Mouse (Mus musculus) embryo, embryonic 10.5 days (tissue): Measurements from ENCODE around the gene Sh3pxd2a.

ENCODE experiments used
- DNase-seq: peaks from one replicate; pipeline ENCODE4 v3.0.0-alpha.2; 2015; ENCODE audit warnings: low spot score

The Sh3pxd2a gene

DNA sequence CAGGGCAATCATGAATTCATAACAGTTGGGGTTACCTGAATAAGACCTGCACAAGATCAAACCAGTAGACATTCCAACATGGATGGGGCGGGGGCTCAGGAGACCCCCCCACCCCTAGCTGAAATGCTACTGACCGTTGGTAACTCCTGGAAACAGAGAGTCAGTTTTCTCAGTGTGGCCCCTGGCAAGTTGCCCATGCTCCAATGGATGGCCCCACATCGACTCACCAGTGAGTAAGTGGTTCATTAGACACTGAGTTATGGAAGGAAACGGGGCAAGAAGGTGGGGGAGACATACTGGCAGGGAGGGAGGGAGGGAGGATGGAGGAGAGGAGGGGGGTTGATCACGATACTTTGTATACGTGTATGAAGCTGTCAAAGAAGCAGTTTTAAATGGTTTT lies 8.2 kb downstream of the Sh3pxd2a start:
- no peak for DNase-seq

DNA sequence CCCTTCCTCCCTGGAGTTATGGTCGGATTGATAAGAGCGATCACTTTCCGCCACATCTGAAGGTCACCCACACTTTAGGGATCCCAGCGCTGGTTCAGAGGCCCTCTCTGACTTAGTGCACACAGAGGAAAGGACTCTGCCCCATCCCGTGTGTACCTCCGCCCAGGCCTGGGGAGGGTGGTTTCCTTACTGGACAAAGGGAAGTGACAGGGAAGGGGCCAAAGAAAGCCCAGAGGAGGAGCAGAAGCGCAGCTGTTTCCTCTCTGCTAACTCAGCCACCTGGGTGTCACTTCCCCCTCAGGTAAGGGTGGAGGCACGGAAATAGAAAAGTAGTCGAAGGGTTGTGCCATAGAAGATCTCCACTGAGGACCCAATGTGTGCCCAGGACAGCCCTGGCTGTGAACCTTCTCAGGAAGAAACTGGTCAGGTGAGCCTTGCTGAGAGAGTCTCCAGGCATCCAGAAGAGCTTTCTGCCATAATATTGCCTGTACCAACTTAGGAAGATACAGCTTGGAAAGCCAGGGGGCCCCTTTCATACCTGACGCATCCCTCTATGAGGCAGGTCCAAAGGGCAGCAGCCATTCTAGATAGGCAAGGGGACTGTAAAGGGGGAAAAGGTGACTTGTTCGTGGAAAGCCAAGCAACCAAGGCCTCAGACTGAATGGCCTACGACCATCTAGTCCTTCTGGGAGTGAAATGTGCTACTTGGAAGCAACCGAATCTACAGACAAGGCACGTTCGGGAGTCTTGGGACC lies 9.0 kb downstream of the Sh3pxd2a start:
- no peak for DNase-seq

DNA sequence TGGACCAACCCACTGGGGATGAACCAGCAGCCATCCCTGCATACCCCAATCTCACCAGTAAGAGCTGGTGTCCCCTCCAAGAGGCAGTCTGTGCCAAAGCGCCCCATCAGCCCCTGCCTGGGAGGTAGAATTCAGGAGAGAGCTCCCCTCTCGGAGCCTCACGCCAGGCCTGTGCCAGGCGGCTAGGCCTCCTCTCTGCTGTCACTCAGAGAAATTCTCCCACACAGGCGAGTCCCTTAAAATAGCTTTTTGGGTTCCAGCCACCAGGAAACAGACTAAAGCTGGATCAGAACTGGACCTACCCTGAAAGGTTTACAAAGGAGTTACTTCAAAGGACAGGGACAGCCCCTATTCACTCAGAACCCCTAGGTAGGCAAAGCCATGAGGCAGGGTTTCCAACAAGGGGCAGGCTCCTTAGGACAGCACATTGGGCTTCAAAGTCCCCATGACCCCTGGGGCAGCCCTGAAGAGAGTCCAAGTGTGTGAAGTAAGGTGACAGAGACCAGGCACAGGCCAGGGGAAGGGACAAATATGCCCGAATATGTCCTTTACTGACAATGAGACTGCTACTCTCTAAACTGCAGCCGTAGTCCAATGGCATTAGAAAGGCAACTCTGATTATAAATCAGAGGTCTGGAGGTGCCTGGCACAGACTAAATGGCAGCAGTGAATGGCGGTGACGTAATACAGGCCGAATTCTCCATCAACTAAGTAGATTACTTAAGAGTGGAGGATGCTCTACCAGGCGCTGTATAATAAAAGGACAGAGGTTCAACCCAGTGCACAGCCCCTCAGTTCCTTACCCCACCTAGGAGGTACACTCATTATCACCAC lies 9.8 kb downstream of the Sh3pxd2a start:
- DNase-seq = no peak

DNA sequence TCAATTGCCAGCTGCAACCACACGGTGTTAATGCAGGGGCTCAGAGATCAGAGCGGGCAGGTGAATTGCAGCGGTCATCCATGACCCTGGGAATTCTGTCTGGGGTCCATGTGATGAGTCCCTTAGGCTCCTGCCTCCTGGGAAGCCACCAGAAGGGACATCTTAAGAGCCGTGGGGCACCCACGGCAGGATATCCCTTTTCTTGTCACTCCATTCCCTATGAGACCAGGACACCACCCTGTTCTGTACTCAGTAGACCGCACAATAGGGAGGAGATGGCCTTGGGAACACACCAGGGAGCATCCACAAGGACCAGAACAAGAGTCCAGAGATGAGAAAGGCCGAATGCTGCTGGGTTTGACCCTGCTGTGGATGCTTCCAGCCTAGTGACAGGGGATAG lies 10.8 kb downstream of the Sh3pxd2a start:
- DNase-seq = no peak

DNA sequence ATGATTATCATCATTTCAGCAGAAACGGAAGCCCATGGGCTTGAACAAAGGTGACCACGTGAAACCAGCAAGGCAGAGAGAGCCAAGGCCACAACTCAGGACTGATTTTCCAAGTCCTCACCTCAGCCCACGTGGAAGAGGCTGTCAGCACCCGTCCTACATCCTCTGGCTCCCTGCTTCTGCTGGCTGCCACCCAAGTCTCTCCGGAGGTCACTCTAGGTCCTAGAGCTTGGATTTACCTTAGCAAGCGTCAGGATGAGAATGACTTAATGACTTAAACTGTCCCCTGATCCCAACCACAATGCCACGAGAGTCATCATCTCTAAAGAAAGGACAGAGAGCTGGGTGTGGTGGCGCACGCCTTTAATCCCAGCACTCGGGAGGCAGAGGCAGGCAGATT lies 11.5 kb downstream of the Sh3pxd2a start:
- DNase-seq = no peak

DNA sequence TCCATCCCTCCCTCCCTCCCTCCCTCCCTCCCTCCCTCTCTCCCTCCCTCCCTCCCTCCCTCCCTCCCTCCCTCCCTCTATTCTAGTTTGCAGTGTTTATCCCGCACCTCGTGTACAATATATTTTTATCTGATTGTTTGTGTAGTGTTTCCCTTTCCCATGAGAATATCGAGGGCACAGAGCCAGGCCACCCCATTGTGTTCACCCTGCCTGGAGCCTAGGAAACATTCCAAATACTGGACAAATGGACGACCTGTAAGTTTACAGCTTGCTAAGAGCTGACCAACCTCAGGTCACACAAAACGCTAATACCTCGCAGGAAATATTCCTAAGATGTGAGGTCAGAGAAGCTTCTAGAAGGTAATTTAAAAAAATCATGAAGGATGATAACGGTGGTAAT lies 12.0 kb downstream of the Sh3pxd2a start:
- DNase-seq = no peak

DNA sequence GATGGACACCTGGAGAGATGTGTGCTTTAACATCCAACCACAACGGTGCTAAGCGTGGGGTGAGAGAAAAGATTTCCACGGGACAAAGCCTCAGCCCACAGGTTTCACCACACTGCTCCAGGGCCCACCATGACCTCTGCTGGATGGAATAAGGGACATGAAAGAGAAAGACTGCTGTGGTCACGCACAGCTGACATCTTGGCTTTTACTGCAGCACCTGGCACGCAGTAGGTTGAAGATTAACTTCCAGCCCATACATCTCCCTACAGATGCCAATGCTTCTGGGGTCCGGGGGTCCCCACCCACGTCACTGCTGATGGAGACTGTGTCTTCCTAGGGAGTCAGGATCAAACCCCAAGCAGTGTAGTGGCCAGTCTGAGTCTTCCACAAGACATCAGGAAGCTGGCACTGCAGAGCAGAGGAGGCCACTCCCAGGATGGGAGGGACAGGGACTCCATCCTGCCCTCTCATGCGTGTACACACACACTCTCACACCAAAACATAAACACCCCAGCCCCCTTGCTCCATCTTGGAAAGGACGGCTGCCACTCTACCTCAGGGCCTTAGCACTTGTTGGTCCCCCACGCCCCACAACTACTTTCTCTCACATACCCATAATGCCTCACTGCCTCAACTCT lies 12.6 kb downstream of the Sh3pxd2a start:
- no peak for DNase-seq

DNA sequence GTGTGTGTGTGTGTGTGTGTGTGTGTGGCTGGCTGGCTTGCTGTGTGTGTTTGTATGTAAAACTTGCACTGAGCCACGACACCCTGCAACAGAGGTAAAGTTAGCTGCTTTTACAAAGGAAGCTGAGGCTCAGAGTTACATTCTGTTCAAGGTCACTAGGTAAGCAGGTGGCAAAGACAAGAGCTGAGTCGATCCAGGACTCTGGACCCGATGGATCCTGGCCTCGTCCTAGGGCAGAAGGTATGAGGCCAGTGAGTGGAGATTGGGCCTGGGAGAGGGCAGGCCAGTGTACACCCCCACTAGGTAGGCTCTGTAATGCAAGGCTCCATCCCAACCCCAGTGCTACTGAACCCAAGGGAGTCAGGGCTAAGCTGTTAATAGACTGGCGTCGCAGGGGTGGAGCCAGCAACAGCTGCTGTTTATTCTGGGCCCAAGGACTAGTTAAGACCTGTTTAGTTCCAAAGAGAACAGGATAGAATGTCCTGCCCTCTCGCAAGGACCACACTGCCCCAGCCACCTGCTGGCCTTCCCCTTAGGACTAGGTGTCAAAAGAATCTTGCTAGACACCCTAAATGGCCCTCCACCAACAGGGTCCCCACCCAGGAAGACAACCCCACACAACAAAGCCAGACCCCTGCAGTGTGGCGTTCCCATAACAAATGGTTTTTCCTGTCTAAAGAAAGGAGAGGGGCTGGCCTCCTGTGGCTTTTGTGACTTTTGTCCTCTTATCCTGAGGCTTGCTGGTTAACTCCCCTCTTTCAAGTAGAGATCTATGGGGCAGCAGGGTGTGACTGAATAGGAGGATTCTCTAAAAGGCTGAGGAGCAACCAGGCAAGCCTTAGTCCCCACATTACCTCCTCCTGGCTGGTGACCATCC lies 13.7 kb downstream of the Sh3pxd2a start:
- DNase-seq = no peak

DNA sequence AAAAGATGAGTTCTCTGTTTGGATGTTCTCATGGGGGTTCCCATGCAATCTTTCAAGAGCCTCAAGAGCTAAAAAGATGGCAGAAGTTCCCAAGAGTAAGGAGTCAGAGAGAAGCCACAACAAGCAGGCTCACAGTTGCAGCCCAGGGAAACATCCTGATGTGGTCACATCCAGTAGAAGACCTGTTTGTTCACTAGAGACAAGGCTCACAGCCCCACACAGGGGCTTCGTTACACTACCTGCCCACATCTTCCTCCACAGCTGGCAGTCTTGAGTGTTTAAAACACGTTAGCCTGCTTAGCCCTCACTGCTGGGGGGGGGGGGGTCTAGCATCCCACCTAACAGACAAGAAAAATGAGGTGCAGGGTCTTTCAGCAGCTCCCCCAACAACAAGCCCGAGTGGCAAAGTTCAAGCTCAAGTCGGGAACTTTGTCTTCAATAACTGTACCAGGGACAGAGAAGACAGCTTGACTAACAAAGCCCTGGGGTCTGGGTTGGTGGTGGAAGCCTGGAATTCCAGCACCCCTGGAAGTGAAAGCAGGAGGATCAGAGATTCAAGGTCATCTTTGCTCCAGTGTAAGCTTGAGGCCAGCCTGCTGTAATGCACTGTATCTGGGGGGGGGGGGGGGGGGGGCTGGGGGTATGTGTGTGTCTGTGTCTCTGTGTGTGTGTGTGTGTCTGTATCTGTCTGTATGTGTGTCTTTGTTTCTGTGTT lies 14.5 kb downstream of the Sh3pxd2a start:
- no peak for DNase-seq

DNA sequence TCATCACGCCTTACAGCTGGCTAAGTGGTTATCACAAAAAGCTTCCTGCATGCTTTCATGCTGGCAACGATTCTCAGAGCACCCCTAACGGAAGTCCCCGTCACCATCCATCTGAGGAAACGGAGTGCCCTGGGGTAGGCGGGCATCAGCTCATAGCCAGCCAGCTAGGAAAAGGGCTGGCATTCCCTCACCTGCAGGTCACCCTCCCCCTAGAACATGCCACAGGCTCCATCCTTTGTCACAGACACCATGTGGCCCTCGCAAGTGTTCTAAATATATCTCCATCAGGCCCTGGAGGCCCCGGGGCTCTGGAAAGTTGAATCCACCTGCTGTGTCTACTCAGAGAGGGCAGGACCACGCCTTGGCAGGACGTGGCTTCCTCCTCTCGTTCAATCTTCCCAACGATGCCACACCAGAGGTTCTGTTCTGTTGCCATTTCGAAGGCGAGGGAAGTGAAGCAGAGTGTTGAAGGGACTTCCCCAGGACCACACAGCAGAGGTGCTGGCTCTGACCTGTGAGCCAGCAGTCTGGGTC lies 15.5 kb downstream of the Sh3pxd2a start:
- DNase-seq = no peak

DNA sequence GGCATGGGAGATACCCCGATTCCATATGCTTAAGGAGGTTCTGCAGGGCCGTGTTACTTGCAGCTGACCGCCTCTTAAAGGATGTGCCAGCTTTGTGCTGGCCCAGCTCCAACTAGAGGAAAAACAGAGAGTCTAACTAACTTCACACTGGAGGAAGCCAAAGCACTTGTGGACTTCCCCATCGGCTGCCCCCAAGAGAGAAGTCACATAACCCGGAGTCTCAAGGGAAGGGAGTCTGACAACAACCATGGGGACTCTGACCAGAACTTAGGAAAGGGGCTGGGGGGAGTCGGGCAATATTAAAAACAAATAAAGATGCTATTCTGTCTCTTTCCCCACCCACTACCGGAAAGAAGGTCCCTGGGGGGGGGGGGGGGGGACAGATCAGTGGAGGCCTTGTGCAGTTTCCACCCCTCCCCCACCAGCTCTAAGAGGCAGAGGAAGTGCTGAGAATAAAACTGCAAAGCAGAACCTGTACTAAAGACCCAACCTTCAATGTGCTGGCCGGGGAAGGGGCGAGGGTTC lies 17.3 kb downstream of the Sh3pxd2a start:
- DNase-seq = no peak

DNA sequence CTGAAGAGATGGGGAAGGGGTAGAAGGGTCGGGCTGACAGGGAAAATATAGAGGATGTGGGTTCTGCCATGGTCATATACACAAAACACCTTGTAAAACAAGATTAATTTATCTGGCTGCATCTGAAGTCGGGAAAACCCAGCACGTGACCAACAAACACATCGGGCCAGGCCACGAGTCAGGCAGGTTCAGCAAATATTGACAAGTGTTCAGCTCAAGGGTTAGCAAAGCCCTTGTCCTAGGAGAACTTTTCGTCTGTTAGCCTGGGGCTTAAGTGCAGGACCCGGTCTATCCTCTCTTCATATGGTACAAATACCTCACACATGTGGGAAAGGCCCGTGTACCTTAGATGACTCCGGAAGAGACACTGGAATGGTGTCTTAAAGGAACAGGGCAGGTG lies 18.1 kb downstream of the Sh3pxd2a start:
- DNase-seq = no peak

DNA sequence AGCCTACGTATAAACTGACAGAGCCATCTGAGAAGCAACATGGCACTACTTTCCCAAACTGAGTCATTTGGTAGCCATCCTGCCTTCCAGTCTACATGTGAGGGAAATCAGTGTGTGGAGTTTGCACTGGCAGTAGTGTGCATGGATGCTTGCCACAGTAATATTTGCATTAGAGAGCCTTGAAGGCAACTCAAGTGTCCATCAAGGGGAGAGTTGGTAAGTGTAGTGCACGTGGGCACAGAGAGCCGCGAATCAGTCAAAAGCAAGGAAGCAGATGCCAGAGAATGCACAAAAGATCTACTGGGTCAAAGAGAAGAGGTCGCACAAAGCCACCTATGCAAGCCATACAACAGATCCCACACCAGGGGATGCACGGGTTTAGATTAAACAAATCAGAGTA lies 18.5 kb downstream of the Sh3pxd2a start:
- no peak for DNase-seq

DNA sequence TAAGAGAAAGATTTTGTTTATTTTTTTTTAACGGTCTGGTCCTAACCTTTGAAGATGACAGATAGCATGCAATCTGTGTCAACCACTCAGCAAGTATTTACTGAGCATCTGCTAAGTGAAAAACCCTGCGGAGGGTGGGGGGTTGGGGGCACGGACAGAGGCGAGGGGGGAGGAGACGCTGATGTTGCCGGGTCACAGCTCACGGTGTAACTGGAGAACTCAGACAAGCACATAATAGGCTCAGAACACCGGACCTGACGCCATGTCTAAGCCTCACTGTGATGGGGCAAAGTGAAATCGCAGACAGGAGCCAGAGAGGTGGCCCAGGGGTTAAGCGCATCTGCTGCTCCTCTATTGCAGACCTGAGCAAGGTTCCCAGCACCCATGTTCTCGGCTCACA lies 19.7 kb downstream of the Sh3pxd2a start:
- peak; percentile 61 for DNase-seq

DNA sequence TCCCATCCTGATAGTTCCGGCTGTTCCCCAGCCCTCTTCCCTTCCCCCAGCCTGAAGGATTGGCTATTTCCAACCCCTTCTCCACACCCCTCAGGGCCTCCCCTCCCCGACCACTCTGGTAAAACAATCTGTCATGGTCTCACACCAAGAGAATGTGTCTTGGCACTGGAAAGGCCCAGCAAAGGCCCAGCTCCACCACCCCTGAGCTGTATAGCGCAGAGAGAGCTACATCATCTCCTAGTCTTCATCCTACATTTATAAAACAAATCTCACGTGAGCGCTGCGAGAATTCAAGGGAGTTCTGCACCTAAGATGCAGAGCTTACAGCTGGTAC lies 21.9 kb downstream of the Sh3pxd2a start:
- DNase-seq = no peak

DNA sequence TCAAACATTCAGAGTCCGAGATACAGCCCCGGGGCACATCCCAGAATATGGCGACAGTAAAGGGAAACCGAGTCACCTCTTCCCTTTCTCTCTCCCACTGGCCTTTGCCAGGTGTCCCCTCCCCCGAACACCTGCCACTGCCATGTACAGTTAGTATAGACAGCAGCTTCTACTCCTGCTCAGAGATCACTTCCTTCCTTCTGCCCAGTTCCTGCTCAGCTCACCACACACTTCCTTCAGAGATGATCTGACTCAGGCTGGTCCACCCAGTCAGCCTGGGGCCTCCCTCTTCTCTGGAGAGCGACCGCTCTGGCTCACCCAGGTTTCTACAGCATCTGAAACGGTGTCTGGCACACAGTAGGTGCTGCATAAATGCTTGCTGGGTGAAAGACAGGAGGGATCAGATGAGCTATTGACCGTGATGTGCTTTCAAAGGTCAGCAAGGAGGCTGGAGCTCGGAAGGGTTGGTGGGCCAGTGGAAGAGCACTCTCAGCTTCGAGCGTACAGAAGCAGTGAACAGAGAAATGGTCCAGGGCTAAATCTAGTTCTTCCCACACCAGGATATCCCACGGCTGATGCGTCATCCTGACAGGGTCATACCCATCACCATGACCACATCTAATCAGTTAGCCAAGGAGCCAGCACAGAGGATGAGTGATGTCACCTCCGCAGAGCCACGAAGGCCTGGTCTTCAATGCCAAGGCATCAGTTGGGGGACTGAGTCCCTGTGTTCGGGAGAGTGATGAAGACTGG lies 22.5 kb downstream of the Sh3pxd2a start:
- no peak for DNase-seq

DNA sequence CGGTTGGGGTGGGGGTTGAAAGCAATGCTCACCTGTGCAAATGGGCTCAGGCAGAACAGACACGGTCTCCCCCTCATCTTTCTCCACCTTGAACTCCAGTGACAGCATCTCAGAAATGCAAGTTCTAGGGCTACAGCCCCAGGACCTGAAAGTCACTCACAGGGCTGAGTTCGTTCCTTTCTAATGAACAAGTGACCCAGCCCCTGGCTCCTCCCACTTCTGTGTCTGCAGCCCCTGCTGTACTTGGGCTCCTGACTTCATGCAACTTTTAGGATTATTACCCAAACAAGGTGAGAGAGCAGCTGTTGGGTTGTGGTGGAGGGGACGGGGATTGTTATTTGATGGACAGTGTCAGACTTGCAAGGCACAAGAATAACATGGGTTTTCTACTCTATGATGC lies 23.2 kb downstream of the Sh3pxd2a start:
- DNase-seq = no peak

DNA sequence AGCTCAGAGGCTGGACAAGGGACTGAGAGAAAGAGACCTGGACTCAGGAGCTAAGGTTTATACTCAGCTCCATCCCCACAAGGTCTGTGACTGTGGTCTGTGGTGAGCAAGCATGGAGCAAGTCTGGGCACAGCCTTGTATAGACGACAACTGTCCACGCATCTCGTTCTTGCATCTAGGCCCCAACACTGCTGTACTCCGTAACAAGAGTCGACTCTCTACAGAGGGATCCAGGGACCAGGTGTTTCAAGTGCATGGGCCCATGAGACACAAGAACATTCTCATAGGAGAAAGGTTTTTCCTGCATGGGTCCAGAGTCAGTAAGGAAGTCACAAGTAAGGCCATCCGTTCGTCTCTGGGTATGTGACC lies 23.8 kb downstream of the Sh3pxd2a start:
- no peak for DNase-seq

DNA sequence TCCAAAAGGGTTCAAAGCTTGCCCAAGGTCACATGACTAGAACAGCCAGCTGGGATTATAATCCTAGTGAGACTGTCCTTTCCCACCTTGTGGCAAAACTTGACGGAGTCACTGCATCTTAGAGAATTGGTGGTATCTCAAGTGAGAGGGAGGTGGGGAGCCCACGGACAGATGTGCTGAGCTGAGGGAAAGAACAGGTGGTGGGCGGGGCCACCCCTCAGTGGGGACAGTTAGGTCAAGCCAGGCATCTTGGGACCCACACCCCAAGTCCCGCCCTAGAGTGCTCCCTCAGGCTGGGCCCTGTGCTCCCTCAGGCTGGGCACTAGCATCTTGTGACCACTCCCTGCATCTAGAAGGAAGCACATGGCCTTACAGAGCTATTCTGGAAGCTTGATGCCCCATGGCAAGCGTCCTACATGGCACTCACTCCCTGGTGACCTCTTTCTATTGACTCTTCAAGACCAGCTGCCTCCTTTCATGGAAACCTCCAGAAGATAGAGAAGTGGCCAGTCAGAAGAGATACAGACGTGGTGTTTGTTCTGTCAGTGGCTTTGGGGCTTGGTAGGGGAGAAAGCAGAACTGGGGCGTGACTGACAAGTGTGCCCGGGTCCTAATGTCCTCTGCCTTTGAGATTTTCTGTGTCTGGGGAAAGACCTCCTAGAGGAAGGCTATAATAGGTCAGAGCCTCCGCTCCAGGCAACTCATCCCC lies 24.3 kb downstream of the Sh3pxd2a start:
- no peak for DNase-seq

DNA sequence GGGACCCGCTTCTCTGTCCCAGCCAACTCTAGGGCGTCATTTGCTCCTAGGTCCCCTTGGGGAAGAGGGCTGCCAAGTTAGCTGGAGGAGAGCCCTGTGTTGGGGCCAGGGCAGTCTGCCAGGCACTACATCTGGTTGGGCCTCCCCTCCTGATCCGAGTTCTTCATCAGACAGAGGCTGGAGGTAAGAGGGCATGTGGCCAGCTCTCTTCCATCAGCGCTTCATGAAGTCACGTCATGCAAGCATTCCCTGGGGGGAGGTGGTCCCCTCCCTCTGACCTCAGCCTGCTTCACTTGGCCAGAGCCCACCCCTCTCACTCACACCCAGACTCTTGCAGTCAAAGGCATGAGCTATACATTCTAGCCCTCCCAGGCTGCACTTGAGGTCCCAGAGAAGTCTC lies 25.8 kb downstream of the Sh3pxd2a start:
- no peak for DNase-seq
